Mouse (Mus musculus) thymus, adult 2 months (tissue): ENCODE measurements around the gene Pvalb. TPM values are rescaled to one million over a fixed set of nuclear protein-coding genes. Genes with fewer than 3 reads are reported as not detected.

Experiments used
- DNase-seq: peaks from one replicate; pipeline ENCODE4 v3.0.0; 2021
- H3K27ac ChIP-seq: fragments of 200-500 bp; 2 replicates; pipeline ENCODE4 v1.5.1; 2012; ENCODE audit warnings: low read length, control low read depth; ENCODE audit not compliant: control insufficient read depth, insufficient read depth
- H3K27me3 ChIP-seq: fragments of 200-500 bp; 2 replicates; pipeline ENCODE4 v1.6.1; 2012; ENCODE audit warnings: mild to moderate bottlenecking, low read length, moderate library complexity, mixed read lengths; ENCODE audit not compliant: control insufficient read depth, insufficient read depth
- H3K36me3 ChIP-seq: fragments of 200-500 bp; 2 replicates; pipeline ENCODE4 v1.6.1; 2012; ENCODE audit warnings: mild to moderate bottlenecking, low read length, moderate library complexity; ENCODE audit not compliant: control insufficient read depth, insufficient read depth
- H3K4me1 ChIP-seq: fragments of 200-500 bp; replicated peaks from 2 replicates; pipeline ENCODE4 v1.6.1; 2012; ENCODE audit warnings: low read length; ENCODE audit not compliant: control insufficient read depth, insufficient read depth
- H3K4me3 ChIP-seq: fragments of 200-500 bp; 2 replicates; pipeline ENCODE4 v1.5.1; 2012; ENCODE audit warnings: mild to moderate bottlenecking, low read length, control low read depth, moderate library complexity; ENCODE audit not compliant: control insufficient read depth, insufficient read depth
- CTCF ChIP-seq: fragments of 200-500 bp; IDR thresholded peaks from 2 replicates; pipeline ENCODE4 v1.5.1; 2012; ENCODE audit warnings: mild to moderate bottlenecking, control low read depth, low read length, moderate library complexity, borderline replicate concordance; ENCODE audit not compliant: control insufficient read depth, poor library complexity, insufficient read depth; ENCODE audit errors: extremely low read depth
- POLR2A ChIP-seq: fragments of 200-500 bp; IDR thresholded peaks from 2 replicates; pipeline ENCODE4 v1.6.1; 2012; ENCODE audit warnings: mild to moderate bottlenecking, low read length, control low read depth, moderate library complexity; ENCODE audit not compliant: control insufficient read depth, poor library complexity, insufficient read depth; ENCODE audit errors: extremely low read depth
- WGBS: fragments of 180-500 bp; shearing (Covaris S2); methylation state at CpG from one replicate; pipeline ENCODE4 v1.1.7; 2018; 5-methylcytosine and 5-hydroxymethylcytosine counted together
- polyA plus RNA-seq: library from polyadenylated mRNA; depleted of rRNA; stranded (reverse); fragments of >200 nt; gene quantifications from 2 replicates; pipeline ENCODE4 v1.2.3, GENCODE M21; 2012

The Pvalb gene
- polyA plus RNA-seq, 1 experiment, result 0.71 TPM

DNA sequence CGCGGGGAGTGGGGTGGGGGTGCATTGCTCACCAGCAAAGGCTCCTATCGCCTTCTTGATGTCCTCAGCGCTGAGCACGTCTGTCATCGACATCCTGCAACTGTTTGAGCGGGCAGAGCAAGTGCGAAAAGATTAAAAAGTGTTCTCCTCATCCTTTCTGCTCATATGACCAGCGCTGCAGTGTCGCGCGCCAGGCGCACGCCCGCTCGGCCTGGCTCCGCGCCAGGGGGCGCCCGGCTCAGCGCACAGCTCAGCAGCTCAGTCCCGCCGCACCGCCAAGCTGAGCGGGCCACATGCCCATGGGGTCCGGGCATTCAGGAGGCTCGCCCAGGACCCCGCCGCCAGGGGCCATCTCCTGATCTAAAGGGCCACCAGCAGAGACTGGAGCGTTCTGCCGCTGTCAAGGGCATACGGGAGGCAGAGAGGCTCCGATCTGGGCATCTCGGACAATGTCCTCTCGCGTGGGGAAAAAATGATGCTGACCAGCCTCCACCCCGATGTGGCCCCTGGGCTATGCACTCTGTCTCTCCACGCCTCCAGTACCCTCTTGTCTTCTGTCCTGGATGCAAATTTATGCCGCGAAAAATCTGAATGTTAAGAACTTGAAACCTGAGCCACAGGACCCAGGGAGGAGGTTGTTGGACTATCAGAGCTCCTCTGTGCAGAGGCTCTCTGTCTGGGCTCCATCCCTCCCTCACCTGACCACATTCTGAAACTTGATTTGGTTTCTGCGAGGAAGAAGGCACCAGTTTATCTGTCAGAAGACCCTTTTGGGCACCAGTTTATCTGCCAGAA lies 1.9 kb downstream of the Pvalb start:
- H3K27me3 ChIP-seq, result peaks cover 2% of the 10 kb centered on the region; the same call in 1 of the 2 replicates
- TF ChIP-seq POLR2A, result no peak
- TF ChIP-seq CTCF, result peak; percentile 32; the same call in 1 of the 2 replicates
- H3K36me3 ChIP-seq, result no peaks in the 10 kb centered on the region
- 6% methylated on average over 41 of the region's 41 CpGs for WGBS
- H3K4me3 ChIP-seq, result no peak overlapping the region
- H3K4me1 ChIP-seq, result no peaks in the 10 kb centered on the region
- H3K27ac ChIP-seq, result no peak overlapping the region
- DNase-seq, result peak; percentile 17

DNA sequence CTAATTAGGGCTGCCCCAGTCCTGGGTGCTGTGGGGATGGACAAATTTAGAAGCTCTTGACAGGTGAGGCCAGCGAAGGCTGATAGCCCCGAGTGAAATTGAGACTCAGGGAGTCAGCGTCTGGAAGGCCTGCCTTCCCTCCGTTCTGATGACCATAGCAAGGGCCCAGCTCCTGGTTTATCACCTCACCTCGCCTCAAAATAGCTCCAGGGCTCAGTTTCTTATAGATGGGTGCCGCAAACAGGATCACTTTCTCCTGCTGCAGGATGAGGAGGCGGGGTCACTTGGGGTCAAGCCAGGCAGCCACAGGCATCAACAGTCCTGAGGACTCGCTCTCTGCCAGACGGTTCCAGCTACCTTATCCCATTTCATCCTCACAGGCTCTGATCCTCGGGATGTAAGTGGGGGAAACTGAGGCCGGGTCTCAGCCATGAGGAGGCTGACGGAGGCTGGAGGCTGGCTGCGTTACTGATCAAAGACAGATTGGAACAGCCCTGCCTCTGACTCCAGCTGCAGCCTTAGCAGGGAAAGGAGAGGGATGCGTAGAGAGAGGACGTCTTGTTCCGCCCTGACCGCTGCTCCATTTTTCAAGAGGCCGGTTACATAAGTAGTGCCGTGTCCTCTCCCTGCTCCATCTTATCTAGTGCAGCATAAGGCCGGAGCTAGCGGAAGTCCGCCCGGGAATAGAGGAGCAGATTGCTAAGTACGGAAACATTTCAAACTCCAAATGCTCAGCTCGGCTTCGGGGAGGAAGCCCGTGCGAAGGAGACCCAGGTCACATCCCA lies 10.9 kb downstream of the Pvalb start:
- WGBS, result 90% methylated on average over 28 of the region's 28 CpGs
- Histone ChIP-seq H3K27me3 (no peaks in the 10 kb centered on the region), H3K27ac (no peak overlapping the region), H3K4me3 (no peak overlapping the region), H3K4me1 (no peaks in the 10 kb centered on the region), H3K36me3 (no peaks in the 10 kb centered on the region)
- TF ChIP-seq CTCF, result no peak
- TF ChIP-seq POLR2A, result no peak
- no peak for DNase-seq

DNA sequence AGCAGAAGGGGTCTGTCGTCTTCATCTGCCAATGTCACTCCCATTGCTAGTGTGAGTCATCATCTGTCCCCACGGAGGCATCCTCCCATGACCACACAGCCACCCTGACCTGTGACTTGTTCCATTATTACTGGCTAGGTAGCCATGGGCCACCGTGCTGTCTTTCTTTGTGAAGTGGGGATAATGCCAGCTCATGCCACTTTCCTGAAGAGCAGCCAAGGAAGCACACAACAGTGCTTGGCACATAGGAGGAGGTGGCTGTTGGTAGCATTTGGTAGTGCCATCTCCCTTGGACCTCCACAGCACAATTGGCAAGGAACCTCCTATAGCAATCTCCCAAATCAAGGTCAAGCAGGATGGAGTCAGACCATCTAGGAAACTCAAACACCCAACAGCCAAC lies 11.9 kb downstream of the Pvalb start:
- Histone ChIP-seq H3K27me3 (no peaks in the 10 kb centered on the region), H3K4me3 (no peak overlapping the region), H3K27ac (no peak overlapping the region), H3K4me1 (no peaks in the 10 kb centered on the region), H3K36me3 (no peaks in the 10 kb centered on the region)
- DNase-seq, result no peak
- no peak for TF ChIP-seq CTCF
- TF ChIP-seq POLR2A, result no peak
- WGBS, result 65% methylated on average over 3 of the region's 3 CpGs

DNA sequence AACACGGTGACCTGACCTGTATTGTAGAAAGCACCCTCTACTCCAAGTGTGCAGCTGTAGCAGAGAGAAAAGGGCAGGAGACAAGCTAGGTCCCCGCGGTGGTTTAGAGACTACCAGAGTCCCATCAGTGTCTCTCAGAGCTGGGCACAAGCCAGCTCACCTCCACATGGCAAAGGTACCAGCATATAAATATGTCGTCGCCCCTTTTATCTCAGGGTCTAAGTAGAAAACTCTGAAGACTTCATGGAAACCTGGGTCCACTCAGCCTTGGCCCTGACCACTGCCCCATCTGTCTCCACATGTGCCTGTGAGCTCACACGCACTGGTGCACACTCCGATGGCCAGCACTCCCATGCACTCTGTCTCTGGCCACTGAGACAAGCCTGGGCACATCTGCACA lies 16.6 kb downstream of the Pvalb start:
- 94% methylated on average over 7 of the region's 7 CpGs for WGBS
- no peak overlapping the region for H3K4me3 ChIP-seq
- DNase-seq, result no peak
- no peaks in the 10 kb centered on the region for H3K36me3 ChIP-seq
- H3K4me1 ChIP-seq, result peaks cover 1% of the 10 kb centered on the region
- H3K27me3 ChIP-seq, result no peaks in the 10 kb centered on the region
- H3K27ac ChIP-seq, result no peak overlapping the region
- no peak for TF ChIP-seq CTCF
- no peak for TF ChIP-seq POLR2A

DNA sequence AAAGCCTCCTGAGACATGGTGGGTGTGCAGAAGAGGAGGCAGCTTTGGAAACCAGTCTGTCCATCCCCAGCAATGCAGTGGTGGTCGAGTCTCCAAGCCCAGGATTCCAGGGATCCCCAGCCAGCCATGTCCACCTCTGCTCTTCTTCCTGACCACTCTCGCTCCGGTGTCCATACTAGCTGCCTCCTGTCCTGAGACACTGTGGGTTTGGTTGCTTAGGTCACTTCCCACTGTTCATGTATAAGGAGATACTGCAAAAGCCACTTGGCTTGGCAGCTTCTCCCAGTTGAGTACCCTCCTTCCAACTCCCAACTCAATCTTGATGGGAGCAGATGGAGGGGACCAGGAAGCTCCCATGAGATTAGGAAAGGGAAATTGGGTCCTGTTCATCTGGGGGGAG lies 17.7 kb downstream of the Pvalb start:
- H3K4me3 ChIP-seq, result no peak overlapping the region
- no peak for TF ChIP-seq POLR2A
- TF ChIP-seq CTCF, result no peak

DNA sequence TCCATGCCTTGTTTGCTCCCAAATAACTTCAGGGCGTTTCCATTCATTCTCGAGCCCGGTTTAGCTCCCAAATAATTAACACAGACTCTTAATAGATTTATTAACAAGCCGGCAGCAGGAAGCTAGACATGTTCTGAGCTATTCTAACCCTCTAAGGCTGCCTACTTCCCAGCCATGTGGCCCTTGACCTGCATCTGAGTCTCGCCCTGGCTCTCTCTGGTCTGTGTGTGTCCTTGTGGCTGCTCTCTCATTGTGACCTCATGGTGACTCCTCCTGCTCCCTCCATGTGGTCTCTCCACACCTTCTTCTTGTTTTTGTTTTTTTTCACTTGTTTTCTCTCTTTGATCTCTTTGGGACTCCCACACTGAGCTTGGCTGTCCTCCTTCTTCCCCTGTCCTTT lies 19.3 kb downstream of the Pvalb start:
- WGBS, result 88% methylated on average over 5 of the region's 5 CpGs
- Histone ChIP-seq H3K4me3 (no peak overlapping the region), H3K27ac (no peak overlapping the region), H3K36me3 (no peaks in the 10 kb centered on the region), H3K27me3 (no peaks in the 10 kb centered on the region), H3K4me1 (peaks cover 8% of the 10 kb centered on the region)
- TF ChIP-seq POLR2A (no peak), CTCF (no peak)
- DNase-seq, result no peak

More for the DNA sequence above, 17.7 kb downstream of the Pvalb start:
- peaks cover 8% of the 10 kb centered on the region for H3K4me1 ChIP-seq
- no peak overlapping the region for H3K27ac ChIP-seq
- 86% methylated on average over 3 of the region's 3 CpGs for WGBS
- no peaks in the 10 kb centered on the region for H3K27me3 ChIP-seq
- DNase-seq, result no peak
- no peaks in the 10 kb centered on the region for H3K36me3 ChIP-seq
